Mouse (Mus musculus): Measurements from ENCODE around the gene Adamtsl3.

The Adamtsl3 gene

GRCm38 (mm10) chr7:82335211-82336121 is at the start of gene Adamtsl3:
Gene Adamtsl3 (plus strand): TSS chr7:82335694.
- DNase-seq (ENCODE audit: low spot score), result peak; percentile 7

GRCm38 (mm10) chr7:82287242-82287641 is 48.3 kb upstream of the Adamtsl3 start:
- DNase-seq (ENCODE audit: low spot score), result no peak

- no peak for DNase-seq (ENCODE audit: low spot score)
Observed at GRCm38 (mm10) chr7:82293441-82293840, 42.1 kb upstream of the Adamtsl3 start.

- no peak for DNase-seq (ENCODE audit: low spot score)
Observed at GRCm38 (mm10) chr7:82294083-82294482, 41.4 kb upstream of the Adamtsl3 start.

- no peak for DNase-seq (ENCODE audit: low spot score)
Observed at GRCm38 (mm10) chr7:82294611-82295010, 40.9 kb upstream of the Adamtsl3 start.

GRCm38 (mm10) chr7:82308398-82308797 is 27.1 kb upstream of the Adamtsl3 start:
- no peak for DNase-seq (ENCODE audit: low spot score)

GRCm38 (mm10) chr7:82318515-82318914 is 17.0 kb upstream of the Adamtsl3 start:
- DNase-seq (ENCODE audit: low spot score), result no peak

GRCm38 (mm10) chr7:82326616-82327015 is 8.9 kb upstream of the Adamtsl3 start:
- DNase-seq (ENCODE audit: low spot score), result no peak

- DNase-seq (ENCODE audit: low spot score), result no peak
Observed at GRCm38 (mm10) chr7:82327201-82327600, 8.3 kb upstream of the Adamtsl3 start.

- DNase-seq (ENCODE audit: low spot score), result no peak
Observed at GRCm38 (mm10) chr7:82327881-82328280, 7.6 kb upstream of the Adamtsl3 start.

- no peak for DNase-seq (ENCODE audit: low spot score)
Observed at GRCm38 (mm10) chr7:82329831-82330230, 5.7 kb upstream of the Adamtsl3 start.

GRCm38 (mm10) chr7:82330860-82331259 is 4.6 kb upstream of the Adamtsl3 start:
- no peak for DNase-seq (ENCODE audit: low spot score)

GRCm38 (mm10) chr7:82334000-82334399 is 1.5 kb upstream of the Adamtsl3 start:
- DNase-seq (ENCODE audit: low spot score), result no peak

GRCm38 (mm10) chr7:82336132-82336531 is 638 bp downstream of the Adamtsl3 start:
- no peak for DNase-seq (ENCODE audit: low spot score)

- no peak for DNase-seq (ENCODE audit: low spot score)
Observed at GRCm38 (mm10) chr7:82338121-82338520, 2.6 kb downstream of the Adamtsl3 start.

GRCm38 (mm10) chr7:82338532-82338931 is 3.0 kb downstream of the Adamtsl3 start:
- DNase-seq (ENCODE audit: low spot score), result no peak

GRCm38 (mm10) chr7:82339214-82339613 is 3.7 kb downstream of the Adamtsl3 start:
- DNase-seq (ENCODE audit: low spot score), result no peak

- no peak for DNase-seq (ENCODE audit: low spot score)
Observed at GRCm38 (mm10) chr7:82341476-82341875, 6.0 kb downstream of the Adamtsl3 start.

GRCm38 (mm10) chr7:82346706-82347105 is 11.2 kb downstream of the Adamtsl3 start:
- no peak for DNase-seq (ENCODE audit: low spot score)

- DNase-seq (ENCODE audit: low spot score), result no peak
Observed at GRCm38 (mm10) chr7:82349796-82350195, 14.3 kb downstream of the Adamtsl3 start.

- no peak for DNase-seq (ENCODE audit: low spot score)
Observed at GRCm38 (mm10) chr7:82350421-82350820, 14.9 kb downstream of the Adamtsl3 start.

GRCm38 (mm10) chr7:82359146-82359545 is 23.7 kb downstream of the Adamtsl3 start:
- no peak for DNase-seq (ENCODE audit: low spot score)

- no peak for DNase-seq (ENCODE audit: low spot score)
Observed at GRCm38 (mm10) chr7:82359674-82360073, 24.2 kb downstream of the Adamtsl3 start.

- no peak for DNase-seq (ENCODE audit: low spot score)
Observed at GRCm38 (mm10) chr7:82360186-82360585, 24.7 kb downstream of the Adamtsl3 start.
